Mouse (Mus musculus): ENCODE data around the gene Fbxw11. TPM values are rescaled to one million over a fixed set of nuclear protein-coding genes. Genes with fewer than 3 reads are reported as not detected.
"Not testable (repeated sequence)": the region's sequence is repeated elsewhere in the genome, so short reads cannot be mapped to it uniquely, and the experiment has no call there.

The Fbxw11 gene
- polyA plus RNA-seq, 1 experiment from 2014 or later = 89.8 TPM

GRCm38 (mm10) chr11:32682335-32683102 lies 40.0 kb downstream of the Fbxw11 start:
- Histone ChIP-seq H3K27ac (no peak overlapping the region), H3K9me3 (no peaks in the 10 kb centered on the region), H3K27me3 (ENCODE audit: insufficient read depth, poor library complexity, severe bottlenecking) (no peaks in the 10 kb centered on the region), H3K36me3 (no peaks in the 10 kb centered on the region), H3K4me3 (no peak overlapping the region), H3K4me1 (replicated peaks) (peaks cover 26% of the 10 kb centered on the region)
- no peak for DNase-seq (ENCODE audit: low spot score)
- 85% methylated on average over 5 of the region's 5 CpGs for WGBS

GRCm38 (mm10) chr11:32684690-32685254 lies 42.2 kb downstream of the Fbxw11 start:
- no peak for DNase-seq (ENCODE audit: low spot score)
- Histone ChIP-seq H3K27me3 (ENCODE audit: insufficient read depth, poor library complexity, severe bottlenecking) (no peaks in the 10 kb centered on the region), H3K4me3 (no peak overlapping the region), H3K27ac (no peak overlapping the region), H3K9me3 (no peaks in the 10 kb centered on the region), H3K4me1 (replicated peaks) (peaks cover 24% of the 10 kb centered on the region), H3K36me3 (no peaks in the 10 kb centered on the region)
- WGBS = 84% methylated on average over 3 of the region's 3 CpGs

- DNase-seq (ENCODE audit: low spot score) = no peak
- Histone ChIP-seq H3K4me1 (replicated peaks) (peaks cover 8% of the 10 kb centered on the region; the same call in 1 of the 2 replicates), H3K27me3 (ENCODE audit: insufficient read depth, poor library complexity, severe bottlenecking) (no peaks in the 10 kb centered on the region), H3K4me3 (no peak overlapping the region), H3K27ac (no peak overlapping the region), H3K36me3 (no peaks in the 10 kb centered on the region), H3K9me3 (no peaks in the 10 kb centered on the region)
- 96% methylated on average over 2 of the region's 2 CpGs for WGBS
Observed at GRCm38 (mm10) chr11:32688245-32688855, 45.8 kb downstream of the Fbxw11 start.

- whole genome bisulfite sequencing = 93% methylated on average over 1 of the region's 1 CpGs
- H3K4me3 ChIP-seq = no peak overlapping the region
- H3K27me3 ChIP-seq (ENCODE audit: insufficient read depth, poor library complexity, severe bottlenecking) = no peaks in the 10 kb centered on the region
- no peak for DNase-seq (ENCODE audit: low spot score)
- no peaks in the 10 kb centered on the region for H3K9me3 ChIP-seq
- H3K4me1 ChIP-seq (replicated peaks) = peaks cover 6% of the 10 kb centered on the region
- no peak overlapping the region for H3K27ac ChIP-seq
- no peaks in the 10 kb centered on the region for H3K36me3 ChIP-seq
Observed at GRCm38 (mm10) chr11:32689510-32689909, 47.0 kb downstream of the Fbxw11 start.

- WGBS = 91% methylated on average over 1 of the region's 1 CpGs
- H3K4me1 ChIP-seq (replicated peaks) = peaks cover 24% of the 10 kb centered on the region
- DNase-seq (ENCODE audit: low spot score) = no peak
- no peaks in the 10 kb centered on the region for H3K36me3 ChIP-seq
- H3K9me3 ChIP-seq = no peaks in the 10 kb centered on the region
- no peaks in the 10 kb centered on the region for H3K27me3 ChIP-seq (ENCODE audit: insufficient read depth, poor library complexity, severe bottlenecking)
- H3K4me3 ChIP-seq = no peak overlapping the region
- no peak overlapping the region for H3K27ac ChIP-seq
Observed at GRCm38 (mm10) chr11:32692834-32693233, 50.3 kb downstream of the Fbxw11 start.

GRCm38 (mm10) chr11:32693431-32694141 lies 51.1 kb downstream of the Fbxw11 start:
- 73% methylated on average over 7 of the region's 7 CpGs for WGBS
- no peaks in the 10 kb centered on the region for H3K36me3 ChIP-seq
- H3K27me3 ChIP-seq (ENCODE audit: insufficient read depth, poor library complexity, severe bottlenecking) = no peaks in the 10 kb centered on the region
- DNase-seq (ENCODE audit: low spot score) = no peak
- no peaks in the 10 kb centered on the region for H3K9me3 ChIP-seq
- H3K4me3 ChIP-seq = no peak overlapping the region
- no peak overlapping the region for H3K27ac ChIP-seq
- H3K4me1 ChIP-seq (replicated peaks) = peaks cover 24% of the 10 kb centered on the region

- not testable (repeated sequence) for H3K27ac ChIP-seq; H3K4me3 ChIP-seq; DNase-seq (ENCODE audit: low spot score); H3K9me3 ChIP-seq; H3K36me3 ChIP-seq; H3K27me3 ChIP-seq (ENCODE audit: insufficient read depth, poor library complexity, severe bottlenecking)
- 72% methylated on average over 9 of the region's 9 CpGs for WGBS
- peaks cover 24% of the 10 kb centered on the region for H3K4me1 ChIP-seq (replicated peaks)
Observed at GRCm38 (mm10) chr11:32694322-32695003, 51.9 kb downstream of the Fbxw11 start.

- WGBS = 36% methylated on average over 2 of the region's 2 CpGs
- Histone ChIP-seq H3K4me3 (no peak overlapping the region), H3K9me3 (no peaks in the 10 kb centered on the region), H3K36me3 (no peaks in the 10 kb centered on the region), H3K27ac (no peak overlapping the region), H3K4me1 (replicated peaks) (peaks cover 28% of the 10 kb centered on the region), H3K27me3 (ENCODE audit: insufficient read depth, poor library complexity, severe bottlenecking) (no peaks in the 10 kb centered on the region)
- DNase-seq (ENCODE audit: low spot score) = no peak
Observed at GRCm38 (mm10) chr11:32696446-32697090, 54.0 kb downstream of the Fbxw11 start.

GRCm38 (mm10) chr11:32697695-32698094 lies 55.2 kb downstream of the Fbxw11 start:
- DNase-seq (ENCODE audit: low spot score) = no peak
- WGBS = 77% methylated on average over 3 of the region's 3 CpGs
- Histone ChIP-seq H3K27me3 (ENCODE audit: insufficient read depth, poor library complexity, severe bottlenecking) (no peaks in the 10 kb centered on the region), H3K4me1 (replicated peaks) (peaks cover 35% of the 10 kb centered on the region), H3K36me3 (no peaks in the 10 kb centered on the region), H3K27ac (no peak overlapping the region), H3K4me3 (no peak overlapping the region), H3K9me3 (no peaks in the 10 kb centered on the region)

GRCm38 (mm10) chr11:32699913-32700493 lies 57.5 kb downstream of the Fbxw11 start:
- no peak for DNase-seq (ENCODE audit: low spot score)
- Histone ChIP-seq H3K4me3 (no peak overlapping the region), H3K9me3 (no peaks in the 10 kb centered on the region), H3K27ac (no peak overlapping the region), H3K36me3 (no peaks in the 10 kb centered on the region), H3K4me1 (replicated peaks) (peaks cover 43% of the 10 kb centered on the region), H3K27me3 (ENCODE audit: insufficient read depth, poor library complexity, severe bottlenecking) (no peaks in the 10 kb centered on the region)
- 88% methylated on average over 3 of the region's 3 CpGs for WGBS

- H3K27ac ChIP-seq = no peak overlapping the region
Observed at GRCm38 (mm10) chr11:32701566-32701965, 59.0 kb downstream of the Fbxw11 start.

More at GRCm38 (mm10) chr11:32701566-32701965, 59.0 kb downstream of the Fbxw11 start:
- no peaks in the 10 kb centered on the region for H3K9me3 ChIP-seq
- H3K4me3 ChIP-seq = no peak overlapping the region
- WGBS = 77% methylated on average over 3 of the region's 3 CpGs
- H3K4me1 ChIP-seq (replicated peaks) = peaks cover 29% of the 10 kb centered on the region
- H3K27me3 ChIP-seq (ENCODE audit: insufficient read depth, poor library complexity, severe bottlenecking) = no peaks in the 10 kb centered on the region
- H3K36me3 ChIP-seq = 0 out of 2 replicates have a peak, but pooled peaks cover 4% of the 10 kb centered on the region
- DNase-seq (ENCODE audit: low spot score) = no peak

All from hindbrain, embryonic 10.5 days (tissue).